Mouse (Mus musculus) hindbrain, embryonic 11.5 days (tissue): Measurements from ENCODE around the gene Pde2a. TPM values are rescaled to one million over a fixed set of nuclear protein-coding genes. Genes with fewer than 3 reads are reported as not detected.
"Not testable (repeated sequence)": the region's sequence is repeated elsewhere in the genome, so short reads cannot be mapped to it uniquely, and the experiment has no call there.

Experiments
- ATAC-seq: fragments of 200-750 bp; cut with Nextera tagmentation; 2 replicates; pipeline ENCODE4 v1.8.0; 2017; ENCODE audit warnings: mild to moderate bottlenecking, moderate TSS enrichment, moderate library complexity; ENCODE audit not compliant: low FRiP score
- DNase-seq: peaks from one replicate; pipeline ENCODE4 v3.0.0-alpha.2; 2015; ENCODE audit warnings: low spot score
- H3K27ac ChIP-seq: fragments of 300-500 bp; sonication (generic); 2 replicates; pipeline ENCODE4 v1.5.1; 2014; ENCODE audit warnings: mild to moderate bottlenecking, low read depth, low read length
- H3K27me3 ChIP-seq: fragments of 300-500 bp; sonication (generic); 2 replicates; pipeline ENCODE4 v1.6.1; 2014; ENCODE audit warnings: mild to moderate bottlenecking, low read length, moderate library complexity, mixed read lengths; ENCODE audit not compliant: control insufficient read depth, insufficient read depth
- H3K36me3 ChIP-seq: fragments of 300-500 bp; sonication (generic); 2 replicates; pipeline ENCODE4 v1.6.1; 2014; ENCODE audit warnings: mild to moderate bottlenecking, low read length, moderate library complexity, mixed read lengths; ENCODE audit not compliant: control insufficient read depth, insufficient read depth
- H3K4me1 ChIP-seq: fragments of 300-500 bp; sonication (generic); replicated peaks from 2 replicates; pipeline ENCODE4 v1.6.1; 2014; ENCODE audit warnings: low read length, mixed read lengths; ENCODE audit not compliant: control insufficient read depth, insufficient read depth
- H3K4me2 ChIP-seq: fragments of 300-500 bp; sonication (generic); replicated peaks from 2 replicates; pipeline ENCODE4 v1.6.1; 2014; ENCODE audit warnings: mild to moderate bottlenecking, low read depth, low read length
- H3K4me3 ChIP-seq: fragments of 300-500 bp; sonication (generic); 2 replicates; pipeline ENCODE4 v1.5.1; 2014; ENCODE audit warnings: low read depth, low read length
- H3K9ac ChIP-seq: fragments of 300-500 bp; sonication (generic); 2 replicates; pipeline ENCODE4 v1.6.1; 2014; ENCODE audit warnings: low read depth, low read length
- H3K9me3 ChIP-seq: fragments of 300-500 bp; sonication (generic); 2 replicates; pipeline ENCODE4 v1.6.1; 2016; ENCODE audit warnings: low read length; ENCODE audit not compliant: control insufficient read depth
- WGBS: fragments of 180-500 bp; shearing (Covaris S2); extraction: QIAGEN DNeasy Blood & Tissue Kit; methylation state at CpG from one replicate; pipeline ENCODE4 v1.1.7; 2014; 5-methylcytosine and 5-hydroxymethylcytosine counted together
- microRNA counts: library from miRNA; unstranded; fragments of <30 nt; microRNA quantifications from one replicate; lab custom pipeline; 2015
- polyA plus RNA-seq: library from polyadenylated mRNA; unstranded; fragments of >200 nt; fragmentation: Nextera tagmentation; extraction: Ambion mirVana; gene quantifications from 2 replicates; pipeline ENCODE4 v1.2.1, GENCODE M21; 2014

Pde2a gene
- polyA plus RNA-seq, 1 experiment from 2014 or later, result 14.4 TPM

DNA sequence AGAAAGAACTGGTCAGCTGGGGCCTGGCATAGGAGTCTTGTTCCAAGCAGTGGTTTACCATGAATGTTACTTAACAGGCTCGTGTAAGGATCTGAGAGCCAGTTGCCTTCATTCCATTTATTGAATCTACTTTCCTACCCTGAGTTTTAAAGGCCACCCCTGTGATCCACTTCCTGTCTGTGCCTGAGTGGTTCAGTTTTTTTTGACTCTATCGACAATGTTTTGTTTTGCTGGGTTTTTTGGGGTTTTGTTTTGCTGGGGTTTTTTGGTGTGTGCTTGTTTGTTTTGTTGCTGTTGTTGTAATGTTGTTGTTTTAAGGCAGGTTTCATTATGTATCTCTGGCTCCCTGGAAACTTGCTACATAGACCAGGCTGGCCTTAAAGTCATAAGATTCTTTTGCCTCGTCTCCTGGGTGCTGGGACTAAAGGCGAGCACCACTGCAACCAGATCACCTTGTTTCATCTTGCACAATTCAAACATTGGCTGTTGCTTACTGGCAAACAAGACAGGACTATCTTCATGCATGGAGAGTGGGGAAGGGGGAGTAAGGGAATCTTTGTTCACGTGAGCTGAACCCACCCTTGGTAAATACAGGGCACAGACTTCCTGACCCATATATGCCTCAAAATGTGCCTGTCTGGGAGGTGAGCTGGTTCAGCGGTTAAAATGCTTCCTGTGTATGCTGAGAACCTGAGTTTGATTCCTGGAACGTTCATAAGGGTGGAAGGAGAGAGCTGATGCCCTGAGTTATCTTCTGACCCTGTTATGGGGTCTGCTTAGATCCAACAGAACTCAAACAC is 129.4 kb downstream of the Pde2a start:
- 73% methylated on average over 7 of the region's 7 CpGs for WGBS
- Histone ChIP-seq H3K9me3 (no peaks in the 10 kb centered on the region), H3K9ac (no peak overlapping the region), H3K4me1 (no peaks in the 10 kb centered on the region), H3K27me3 (no peaks in the 10 kb centered on the region), H3K27ac (no peak overlapping the region), H3K4me3 (no peak overlapping the region), H3K4me2 (no peak overlapping the region), H3K36me3 (no peaks in the 10 kb centered on the region)
- DNase-seq (no peak), ATAC-seq (no peak)

DNA sequence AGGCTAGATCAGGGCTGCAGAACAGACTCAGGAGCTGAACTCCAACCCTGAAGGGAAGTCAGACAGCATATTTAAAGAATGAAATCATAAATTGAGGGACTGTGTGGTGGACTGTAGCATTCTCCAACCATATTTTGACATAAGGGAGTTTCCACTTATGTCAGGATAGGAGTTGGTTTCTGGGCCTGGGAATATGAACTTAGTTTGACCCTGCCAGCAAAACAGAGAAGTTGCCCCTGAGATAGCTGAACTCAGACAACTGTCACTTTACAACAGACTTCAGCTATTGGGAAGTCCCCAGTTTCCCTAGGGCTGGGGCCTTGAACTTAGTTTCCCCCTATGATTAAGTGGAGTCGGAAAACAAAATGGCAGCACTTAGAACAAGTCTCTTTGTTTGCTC is 130.0 kb downstream of the Pde2a start:
- no peaks in the 10 kb centered on the region for H3K36me3 ChIP-seq
- H3K27ac ChIP-seq, result no peak overlapping the region
- ATAC-seq (no peak), DNase-seq (no peak)
- no peaks in the 10 kb centered on the region for H3K9me3 ChIP-seq
- WGBS, result 96% methylated on average over 1 of the region's 1 CpGs
- no peak overlapping the region for H3K4me3 ChIP-seq
- H3K4me2 ChIP-seq, result no peak overlapping the region
- H3K27me3 ChIP-seq, result no peaks in the 10 kb centered on the region
- no peak overlapping the region for H3K9ac ChIP-seq
- H3K4me1 ChIP-seq, result no peaks in the 10 kb centered on the region

DNA sequence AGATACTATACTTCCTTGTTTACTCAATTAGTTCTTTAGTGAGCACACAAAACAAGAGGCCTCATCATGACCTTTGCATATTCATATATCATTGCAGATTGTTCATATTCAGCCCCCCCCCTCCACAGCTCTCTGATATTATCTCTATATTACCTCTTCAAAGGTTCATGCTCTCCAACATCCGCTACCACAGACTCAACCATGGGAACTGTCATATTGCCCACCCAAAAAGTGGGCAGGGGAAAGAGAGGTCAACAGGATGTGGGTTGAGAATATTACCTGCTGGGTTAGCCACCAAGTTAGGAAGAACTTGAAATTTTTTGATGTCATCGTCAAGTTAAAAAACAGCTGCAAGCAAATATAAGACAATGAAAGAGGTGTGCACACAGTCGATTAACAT is 134.0 kb downstream of the Pde2a start:
- not testable (repeated sequence) for H3K27ac ChIP-seq, H3K9me3 ChIP-seq, DNase-seq, H3K36me3 ChIP-seq, H3K9ac ChIP-seq, H3K4me3 ChIP-seq, H3K4me1 ChIP-seq, ATAC-seq, H3K4me2 ChIP-seq, H3K27me3 ChIP-seq
- WGBS, result 90% methylated on average over 3 of the region's 3 CpGs

DNA sequence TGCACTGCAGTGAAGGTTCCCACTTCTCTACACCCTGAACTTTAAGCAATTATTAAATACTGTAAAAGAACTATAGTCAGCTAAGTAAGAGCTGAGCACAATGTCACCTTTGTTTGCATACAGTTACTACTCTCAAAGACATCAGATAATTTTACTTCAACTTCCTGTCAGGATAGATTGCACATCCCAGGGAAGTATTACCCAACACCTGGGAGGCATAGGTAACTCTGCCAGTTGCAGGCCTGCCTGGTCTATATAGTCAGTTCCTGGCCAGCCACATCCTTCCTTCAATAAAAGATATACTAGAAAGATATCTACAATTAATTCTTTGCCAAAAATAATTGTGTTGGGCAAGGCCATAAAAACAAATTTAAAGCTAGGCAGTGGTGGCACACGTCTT is 135.9 kb downstream of the Pde2a start:
- 75% methylated on average over 1 of the region's 1 CpGs for WGBS
- Histone ChIP-seq H3K27ac (no peak overlapping the region), H3K9me3 (no peaks in the 10 kb centered on the region), H3K4me3 (no peak overlapping the region), H3K4me2 (no peak overlapping the region), H3K36me3 (no peaks in the 10 kb centered on the region), H3K27me3 (no peaks in the 10 kb centered on the region), H3K9ac (no peak overlapping the region), H3K4me1 (no peaks in the 10 kb centered on the region)
- ATAC-seq (no peak), DNase-seq (no peak)

DNA sequence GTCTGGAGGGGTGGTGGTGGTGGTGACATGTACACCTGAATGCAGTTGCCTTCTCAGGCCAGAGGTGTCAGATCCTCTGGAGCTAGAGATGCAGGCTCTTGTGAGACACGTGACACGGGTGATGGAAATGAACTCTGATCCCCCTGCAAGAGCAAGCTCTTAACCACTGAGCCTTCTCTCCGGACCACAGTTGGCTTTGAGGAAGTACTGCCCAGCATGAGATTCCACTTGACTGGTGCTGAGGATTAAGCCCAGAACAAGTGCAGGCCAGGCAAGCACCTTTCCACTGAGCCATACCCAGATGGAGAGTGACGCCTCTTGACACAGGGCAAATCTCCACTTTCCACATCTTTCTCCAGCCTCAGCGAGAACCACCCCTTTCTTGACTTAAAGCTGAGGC is 137.9 kb downstream of the Pde2a start:
- H3K4me2 ChIP-seq, H3K9ac ChIP-seq, H3K27ac ChIP-seq, ATAC-seq, H3K4me3 ChIP-seq, DNase-seq, H3K36me3 ChIP-seq, H3K27me3 ChIP-seq, H3K4me1 ChIP-seq, H3K9me3 ChIP-seq: not testable (repeated sequence)
- WGBS, result 83% methylated on average over 5 of the region's 5 CpGs

MicroRNAs encoded within 50 kb of the gene (microRNA counts, 519-probe panel; counts per million panel counts)
- not detected for microRNA mmu-miR-139-3p (lab: Ali Mortazavi, UCI)
- not detected for microRNA mmu-miR-139-5p (lab: Ali Mortazavi, UCI)

Other genes starting within 250 kb of the Pde2a start
- 10.2 and 10.7 TPM in 2 replicates for gene Atg16l2, start 119.4 kb upstream of the Pde2a start, polyA plus RNA-seq
- 8.1 and 8.7 TPM in 2 replicates for gene Stard10, start 104.6 kb upstream of the Pde2a start, polyA plus RNA-seq
- gene Arap1, start 73.6 kb upstream of the Pde2a start, polyA plus RNA-seq, result 13.9 and 14.2 TPM in 2 replicates
- gene Gm45837, start 10.8 kb upstream of the Pde2a start, polyA plus RNA-seq, result 0.99 TPM in 1 of 2 replicates, not detected in the other
- not detected in 2 replicates for gene Art2b, start 163.9 kb downstream of the Pde2a start, polyA plus RNA-seq
- 29.4 and 34.1 TPM in 2 replicates for gene Clpb, start 241.9 kb downstream of the Pde2a start, polyA plus RNA-seq